Mouse (Mus musculus) neutrophil, adult 5-6 weeks (primary cell): ENCODE measurements around the gene Ccn6. TPM values are rescaled to one million over a fixed set of nuclear protein-coding genes. Genes with fewer than 3 reads are reported as not detected.

Experiments
- total RNA-seq: library from RNA; stranded (forward); fragments of 200-1000 nt; gene quantifications from 2 replicates; pipeline ENCODE4 v1.2.3, GENCODE M21; 2017

Gene Ccn6
- total RNA-seq, 1 experiment from 2014 or later = not detected

Other genes with a start within 250 kb of the Ccn6 start
- not detected in 2 replicates for gene Lama4, start 198.3 kb downstream of the Ccn6 start, total RNA-seq
- gene Fam229b, start 29.9 kb downstream of the Ccn6 start, total RNA-seq = 0.47 TPM in 1 of 2 replicates, not detected in the other
- 1.7 and 5.4 TPM in 2 replicates for gene Tube1, start 29.8 kb downstream of the Ccn6 start, total RNA-seq
- gene Fyn, start 205.1 kb upstream of the Ccn6 start, total RNA-seq = 44.9 and 56.6 TPM in 2 replicates